Mouse (Mus musculus) A20 (cell line): Measurements from ENCODE around the gene Calr.
"Not testable (repeated sequence)": the region's sequence is repeated elsewhere in the genome, so short reads cannot be mapped to it uniquely, and the experiment has no call there.

Source experiments
- DNase-seq: peaks from one replicate; pipeline ENCODE4 v3.0.0-alpha.2; 2011; ENCODE audit warnings: low read depth, low spot score

The Calr gene

DNA sequence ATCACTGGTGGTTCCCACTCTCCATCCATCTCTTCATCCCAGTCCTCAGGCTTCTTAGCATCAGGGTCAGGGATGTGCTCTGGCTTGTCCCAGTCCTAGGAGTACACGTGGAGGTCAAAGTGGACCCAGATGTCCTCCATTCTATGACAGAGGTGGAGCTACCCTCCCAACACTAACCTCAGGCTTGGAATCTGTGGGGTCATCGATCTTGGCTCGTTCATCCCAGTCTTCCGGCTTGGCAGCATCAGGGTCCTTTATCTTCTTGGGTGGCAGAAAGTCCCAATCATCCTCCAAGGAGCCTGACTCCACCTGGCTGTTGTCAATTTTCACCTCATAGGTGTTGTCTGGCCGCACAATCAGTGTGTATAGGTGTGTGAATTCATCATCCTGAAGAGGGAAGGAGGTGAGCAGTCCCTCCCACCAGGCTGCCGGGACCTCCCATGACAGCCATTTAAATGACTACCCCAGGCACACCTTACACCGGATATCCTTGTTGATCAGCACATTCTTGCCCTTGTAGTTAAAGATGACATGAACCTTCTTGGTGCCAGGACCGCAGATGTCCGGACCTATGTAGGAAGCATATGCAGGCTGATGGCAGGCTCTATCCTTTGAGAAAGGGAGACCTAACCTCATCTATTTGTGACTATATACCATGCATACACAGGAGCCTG lies 2.2 kb downstream of the Calr start:
- DNase-seq = no peak

DNA sequence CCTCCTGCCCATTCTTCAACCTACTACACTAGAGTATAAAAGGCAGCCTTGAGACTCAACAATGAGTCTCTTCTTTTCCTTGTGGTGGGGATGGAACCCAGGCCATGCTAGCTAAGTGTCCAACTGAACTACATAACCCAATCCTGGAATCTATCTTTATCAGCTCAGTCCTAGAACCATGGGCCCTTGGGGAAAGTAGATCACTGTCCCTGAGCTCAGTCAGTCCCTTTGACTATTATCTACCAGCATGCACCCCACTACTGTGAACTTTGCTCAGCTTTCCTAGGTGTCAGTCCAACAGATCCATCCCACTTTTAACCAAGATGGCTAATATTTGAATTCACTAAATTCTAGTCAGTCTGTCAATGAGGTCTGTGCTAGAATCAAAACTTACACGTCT lies 5.2 kb downstream of the Calr start:
- DNase-seq = no peak

DNA sequence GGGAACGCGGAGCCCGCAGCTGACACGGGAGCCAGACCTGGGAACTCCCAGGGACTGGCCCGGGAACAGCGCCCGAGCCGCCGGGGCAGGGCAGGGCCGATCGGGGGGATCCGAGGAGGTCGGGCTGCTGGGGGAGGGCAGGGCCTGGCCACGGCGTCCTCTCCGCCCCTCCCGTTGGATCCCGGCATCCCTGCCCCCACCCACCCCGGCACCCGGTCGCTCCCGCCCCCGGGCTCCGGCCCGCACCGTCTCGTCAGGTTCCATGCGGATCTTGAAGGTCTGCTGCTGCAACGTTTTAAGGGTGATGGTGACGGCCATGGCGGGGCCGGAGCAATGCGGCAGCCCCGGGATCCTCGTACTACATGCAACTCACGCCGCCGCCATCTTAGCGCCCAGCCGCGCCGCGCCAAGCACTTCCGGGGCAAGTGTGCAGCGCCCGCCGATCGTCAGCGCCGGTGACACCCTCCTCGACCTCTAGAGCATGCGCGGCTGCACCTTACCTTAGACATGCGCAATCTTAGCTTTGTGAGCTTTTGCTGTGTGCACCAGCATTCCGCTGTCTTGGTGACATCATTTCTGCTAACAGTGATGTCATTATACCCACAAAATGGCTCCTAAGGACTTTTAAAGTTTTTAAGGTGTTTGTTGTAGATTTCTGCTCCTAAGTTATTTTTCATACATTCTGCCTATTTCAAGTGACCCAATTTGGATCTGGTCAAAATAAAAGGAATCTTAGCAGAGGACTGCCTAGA lies 6.3 kb downstream of the Calr start, which contains the start of gene Rad23a:
TSS of gene Rad23a (minus strand) at position 418 of the 752 bp plus-strand sequence.
- DNase-seq = peak; percentile 96

DNA sequence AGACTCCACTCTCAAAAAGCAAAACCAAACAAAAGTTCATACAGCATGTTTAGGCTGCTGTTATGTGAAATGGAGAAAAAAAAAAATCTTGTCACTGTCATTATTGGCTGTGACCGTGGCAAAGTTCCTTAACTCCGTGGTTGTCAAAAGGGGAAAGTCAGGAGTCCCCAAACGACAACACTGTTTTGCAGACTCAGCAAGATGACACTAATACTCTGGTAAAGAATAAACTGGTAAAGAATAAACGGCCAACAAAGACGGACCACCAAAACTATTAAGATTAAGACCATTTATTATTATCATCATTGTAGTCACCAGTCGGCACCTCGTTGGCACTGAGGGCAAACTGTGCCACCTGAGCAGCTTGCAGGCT lies 6.9 kb downstream of the Calr start:
- DNase-seq = no peak

DNA sequence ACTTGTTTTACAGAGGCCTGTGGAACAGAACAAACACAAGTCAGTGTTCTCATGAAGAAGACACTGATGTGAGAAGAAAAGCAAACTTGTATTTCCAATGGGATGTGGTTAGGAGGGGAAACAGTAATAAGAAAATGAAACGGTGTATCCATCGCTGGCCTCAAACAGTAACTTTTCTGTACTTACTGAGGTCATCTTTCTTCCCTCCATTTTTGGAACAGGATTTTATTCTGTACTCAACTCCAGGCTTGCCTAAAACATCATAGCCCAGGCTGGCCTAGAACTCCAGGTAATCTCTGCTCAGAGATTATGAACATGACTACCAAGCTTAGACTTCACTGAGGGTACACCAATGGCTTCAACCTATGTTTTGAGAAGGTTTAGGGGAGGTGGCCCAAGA lies 7.3 kb downstream of the Calr start:
- DNase-seq = no peak

DNA sequence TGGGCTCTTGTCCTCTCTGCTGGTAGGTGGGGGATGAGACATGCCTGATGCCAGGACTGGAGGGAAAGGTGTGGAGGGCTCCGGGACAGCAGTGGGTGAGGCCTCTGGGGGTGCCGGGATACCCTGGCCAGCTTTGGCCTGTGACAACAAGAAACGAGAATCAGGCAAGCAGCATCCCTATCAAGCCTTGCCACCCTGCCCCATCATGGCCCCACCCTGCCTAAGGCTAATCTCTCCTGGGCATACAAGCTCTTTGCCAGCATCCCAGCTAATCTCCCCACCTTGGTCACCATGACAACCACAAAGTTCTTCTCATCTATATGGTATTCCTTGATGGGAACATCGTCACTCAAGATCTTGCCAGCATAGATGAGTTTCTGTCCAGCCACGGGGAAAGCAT lies 8.2 kb downstream of the Calr start:
- DNase-seq = no peak

DNA sequence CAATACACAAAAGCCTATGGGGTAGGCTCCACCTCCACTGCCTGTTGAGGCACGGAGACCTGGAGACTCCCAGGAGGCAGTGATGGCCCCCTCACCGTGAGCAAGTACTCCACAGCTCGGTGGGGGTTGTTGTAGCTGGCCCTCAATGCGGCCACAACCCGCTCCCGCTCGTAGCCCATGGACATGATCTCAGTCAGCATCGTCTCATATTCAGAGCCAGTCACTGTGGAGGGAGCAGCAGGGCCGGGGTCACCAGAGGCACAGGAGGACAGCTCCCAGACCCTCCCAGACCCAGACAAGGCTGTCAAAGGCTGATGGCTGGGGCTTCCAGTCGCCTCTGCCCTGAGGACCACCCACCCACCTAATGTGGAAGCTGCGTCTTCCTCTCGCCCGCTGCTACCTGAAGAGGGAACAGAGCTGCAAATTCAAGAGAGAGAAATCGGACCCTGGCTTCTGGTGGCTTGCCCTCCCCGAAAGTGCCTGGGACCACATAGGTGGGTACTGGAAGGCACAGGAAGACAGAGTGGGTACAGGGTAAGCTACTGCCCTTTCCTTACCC lies 8.7 kb downstream of the Calr start:
- DNase-seq = no peak

DNA sequence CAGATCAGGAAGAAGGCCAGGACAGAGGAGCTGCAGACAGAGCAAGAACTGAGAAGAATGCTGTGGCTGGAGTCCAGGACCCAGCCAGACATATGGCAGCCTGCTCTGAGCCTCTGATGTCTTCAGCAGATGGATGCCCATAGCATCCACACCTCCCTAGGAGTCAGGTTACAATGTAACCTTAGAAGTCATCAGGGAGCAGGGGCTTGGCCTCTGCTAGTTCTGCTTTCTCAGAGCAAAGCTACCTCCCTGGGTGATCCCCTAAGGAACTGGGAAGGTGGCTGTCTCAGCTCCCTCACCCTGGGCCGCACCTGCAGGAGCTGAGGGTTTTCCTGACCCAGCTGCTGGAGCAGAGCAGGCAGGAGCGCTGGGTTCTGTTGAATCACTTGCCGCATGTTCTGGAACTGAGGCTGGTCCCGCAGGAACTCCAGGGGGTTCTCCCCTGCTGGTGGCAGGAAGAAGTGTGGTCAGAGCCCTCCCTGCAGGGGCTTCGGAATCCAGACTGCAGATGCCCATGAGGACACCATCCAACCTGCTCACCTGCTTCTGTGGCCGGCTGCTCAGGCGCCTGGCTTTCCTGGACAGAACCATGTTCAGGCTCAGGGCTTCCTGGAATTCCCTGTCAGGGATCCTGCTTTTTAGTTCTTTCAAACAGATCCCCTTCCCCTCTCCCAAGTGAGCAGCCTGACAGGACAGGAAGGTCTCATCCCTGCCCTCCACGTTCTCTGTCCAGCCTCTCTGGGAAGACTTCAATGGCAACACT lies 9.4 kb downstream of the Calr start:
- DNase-seq = no peak

DNA sequence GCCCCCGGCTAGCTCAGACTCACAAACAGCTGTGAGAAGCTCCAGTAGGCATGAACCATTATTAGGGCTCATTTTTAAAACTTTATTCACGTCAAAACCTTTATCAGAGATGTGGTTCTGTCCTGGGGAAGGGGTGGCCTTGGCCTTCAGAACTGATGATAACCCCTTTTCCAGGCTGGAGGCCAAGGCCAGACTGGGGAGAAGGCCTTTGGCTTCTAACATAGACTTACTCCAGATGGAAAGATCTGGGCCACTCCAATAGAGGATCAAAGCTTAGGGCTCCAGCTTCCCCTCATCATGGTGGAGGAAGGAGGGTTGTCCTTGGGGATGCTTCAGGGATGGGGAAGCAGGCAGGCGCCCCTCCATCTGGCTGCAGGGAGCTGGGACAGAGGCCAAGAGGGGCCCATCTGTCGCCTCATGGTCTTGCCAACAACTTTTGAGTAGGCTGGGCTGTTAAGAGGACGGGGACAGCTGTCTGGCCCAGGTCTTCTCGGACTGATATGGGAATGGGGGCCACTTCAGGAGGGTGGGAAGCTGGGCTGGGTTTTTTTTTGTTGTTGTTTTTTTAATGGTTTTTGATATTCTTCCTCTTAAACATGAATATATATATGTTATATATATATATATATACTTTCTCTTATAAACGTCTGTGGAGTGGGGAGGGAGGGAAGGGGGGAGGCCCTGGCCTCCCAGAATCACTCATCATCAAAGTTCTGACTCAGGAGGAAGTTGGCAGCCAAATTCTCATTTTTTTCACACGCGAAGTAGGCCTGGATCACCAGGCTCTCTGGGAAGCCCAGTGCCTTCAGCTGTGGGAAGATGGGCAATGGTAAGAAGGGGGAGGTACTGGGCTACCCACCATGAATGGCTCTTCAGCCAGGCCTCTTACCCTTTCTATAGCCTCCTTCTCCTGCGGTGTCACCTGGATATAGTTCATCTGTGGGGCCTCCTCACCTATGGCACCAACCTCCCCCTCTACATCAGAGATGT lies 11.6 kb downstream of the Calr start:
- no peak for DNase-seq

DNA sequence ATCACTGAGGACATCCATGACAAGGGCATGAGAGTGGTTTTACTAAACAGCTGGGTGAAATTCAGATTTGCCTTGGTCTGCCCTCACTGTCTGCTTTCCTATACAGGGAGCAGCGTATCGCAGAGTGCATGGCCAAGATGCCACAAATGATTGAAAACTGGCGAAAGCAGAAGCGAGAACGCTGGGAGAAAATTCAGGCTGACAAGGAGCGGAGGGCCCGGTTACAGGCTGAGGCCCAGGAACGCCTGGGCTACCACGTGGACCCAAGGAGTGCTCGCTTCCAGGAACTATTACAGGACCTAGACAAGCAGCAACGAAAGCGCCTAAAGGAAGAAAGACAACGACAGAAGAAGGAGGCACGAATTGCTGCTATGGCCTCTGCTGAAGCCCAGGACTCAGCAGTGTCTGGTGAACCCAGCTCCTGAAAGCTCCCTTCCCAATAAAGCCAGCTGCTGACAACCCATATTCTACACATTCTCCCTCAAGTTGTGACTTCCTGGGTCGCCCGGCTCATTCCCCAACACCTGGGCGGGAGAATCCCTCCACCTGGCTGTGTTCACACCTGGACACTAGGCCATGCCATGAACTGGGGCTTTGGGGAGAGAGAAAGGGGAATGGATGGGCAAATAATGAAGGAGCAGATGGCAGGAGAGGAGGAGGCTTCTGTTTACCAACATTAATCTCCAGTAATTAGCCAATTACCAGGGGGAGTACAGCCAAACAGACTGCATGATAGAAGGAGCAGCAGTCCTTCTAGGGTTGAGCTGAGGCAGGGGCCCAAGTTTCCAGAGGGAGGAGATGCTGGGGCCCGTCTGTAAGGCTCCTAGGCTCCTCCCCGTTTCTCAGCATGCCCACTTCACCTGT lies 12.5 kb downstream of the Calr start:
- no peak for DNase-seq

DNA sequence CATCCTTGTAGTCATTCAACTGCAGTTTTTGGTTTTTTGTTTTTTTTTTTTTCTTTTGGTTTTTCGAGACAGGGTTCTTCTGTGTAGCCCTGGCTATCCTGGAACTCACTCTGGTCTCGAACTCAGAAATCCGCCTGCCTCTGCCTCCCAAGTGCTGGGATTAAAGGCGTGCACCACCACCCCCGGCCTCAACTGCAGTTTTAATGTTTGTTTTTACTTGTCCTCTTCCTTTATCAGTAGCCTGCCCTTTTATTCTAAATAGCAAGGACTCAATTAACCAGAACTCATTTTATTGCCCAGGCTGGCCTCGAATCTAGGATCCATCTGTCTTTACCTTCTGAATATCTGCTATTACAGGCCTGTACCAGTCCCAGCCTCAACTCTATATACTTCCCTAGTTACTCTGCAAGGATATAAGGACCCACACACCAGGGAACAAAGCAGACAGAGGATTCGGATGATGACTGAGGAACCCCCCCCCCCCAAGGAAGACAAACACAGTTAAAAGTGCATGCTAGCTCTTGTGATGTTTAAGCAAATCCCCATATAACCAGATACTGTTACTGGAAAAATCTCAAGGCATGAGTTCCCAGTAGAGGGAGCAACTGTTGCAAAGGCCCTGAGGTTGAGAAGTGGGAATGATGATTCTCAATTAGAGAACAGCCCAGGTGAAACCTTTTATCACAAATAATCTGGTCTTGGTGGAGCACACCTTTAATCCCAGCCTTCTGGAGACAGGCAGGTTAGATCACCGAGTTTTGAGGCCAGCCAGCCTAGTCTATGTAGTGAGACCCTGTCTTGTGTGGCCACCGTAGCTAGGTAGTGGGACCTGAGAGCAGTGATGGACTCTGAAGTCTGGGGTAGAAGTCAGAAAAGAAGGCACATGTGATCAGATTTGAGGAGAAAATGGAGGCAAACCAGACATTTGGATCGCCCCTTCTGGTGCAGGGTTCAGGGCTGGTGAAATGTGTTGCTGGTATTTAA lies 13.7 kb downstream of the Calr start:
- DNase-seq = no peak

DNA sequence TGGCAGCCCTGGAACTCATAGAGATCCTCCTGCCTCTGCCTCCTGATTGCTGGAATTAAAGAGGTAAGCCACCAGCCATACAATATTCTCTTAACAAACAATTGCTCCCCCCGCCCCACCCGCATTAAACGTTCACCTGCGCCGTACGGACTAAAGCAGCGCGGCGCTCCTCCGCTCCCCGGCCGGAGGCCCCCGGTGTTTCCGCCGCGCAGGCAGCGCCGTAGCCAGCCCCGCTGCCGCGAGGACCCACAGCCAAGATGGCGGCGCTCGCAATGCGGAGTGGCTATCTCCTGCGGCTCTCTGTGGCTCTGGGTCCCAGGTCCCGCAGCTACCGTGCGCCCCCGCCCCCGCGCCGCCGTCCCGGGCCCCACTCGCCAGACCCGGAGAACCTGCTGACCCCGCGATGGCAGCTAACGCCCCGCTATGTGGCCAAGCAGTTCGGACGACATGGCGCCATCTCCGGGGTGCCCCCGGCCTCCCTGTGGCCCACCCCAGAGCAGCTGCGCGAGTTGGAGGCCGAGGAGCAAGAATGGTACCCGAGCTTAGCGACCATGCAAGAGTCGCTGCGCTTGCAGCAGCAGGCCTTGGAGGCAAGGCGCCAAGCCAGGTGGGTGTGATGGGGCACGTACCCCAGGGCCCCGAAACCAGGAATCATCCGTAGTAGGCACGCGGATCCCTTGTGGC lies 14.6 kb downstream of the Calr start:
- peak; percentile 90 for DNase-seq

DNA sequence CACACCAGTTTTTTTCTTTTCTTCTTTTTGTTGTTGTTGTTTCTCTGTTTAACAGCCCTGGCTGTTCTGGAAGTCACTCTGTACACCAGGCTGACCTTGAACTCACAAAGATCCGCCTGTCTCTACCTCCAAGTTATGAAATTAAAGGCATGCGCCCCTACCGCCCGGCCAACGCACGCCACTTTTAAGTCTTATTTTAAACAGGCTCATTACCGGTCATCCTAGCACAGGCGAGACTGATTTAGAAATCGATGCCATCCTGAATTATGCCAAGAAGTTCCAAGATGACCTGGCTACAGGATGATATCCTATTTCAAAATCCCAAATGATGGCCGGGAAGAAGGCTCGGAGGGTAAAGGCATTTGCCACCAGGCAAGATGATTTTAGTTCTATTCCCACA lies 15.2 kb downstream of the Calr start, which contains the start of gene Gadd45gip1:
TSS of gene Gadd45gip1 (plus strand) at position 33 of the 400 bp plus-strand sequence.
- peak; percentile 92 for DNase-seq

DNA sequence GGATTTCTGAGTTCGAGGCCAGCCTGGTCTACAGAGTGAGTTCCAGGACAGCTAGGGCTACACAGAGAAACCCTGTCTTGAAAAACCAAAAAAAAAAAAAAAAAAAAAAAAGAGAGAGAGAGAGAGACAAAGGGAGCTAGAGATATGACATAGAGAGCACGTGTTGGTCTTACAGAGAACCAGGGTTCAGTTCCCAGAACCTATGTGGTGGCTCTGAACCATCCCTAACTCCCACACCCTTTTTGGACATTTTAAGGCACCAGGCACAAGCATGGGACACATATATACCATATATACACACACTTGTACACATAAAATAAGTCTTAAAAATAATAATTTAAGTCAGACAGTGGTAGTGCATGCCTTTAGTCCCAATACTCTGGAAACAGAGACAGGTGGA lies 20.2 kb downstream of the Calr start:
- DNase-seq = not testable (repeated sequence)

DNA sequence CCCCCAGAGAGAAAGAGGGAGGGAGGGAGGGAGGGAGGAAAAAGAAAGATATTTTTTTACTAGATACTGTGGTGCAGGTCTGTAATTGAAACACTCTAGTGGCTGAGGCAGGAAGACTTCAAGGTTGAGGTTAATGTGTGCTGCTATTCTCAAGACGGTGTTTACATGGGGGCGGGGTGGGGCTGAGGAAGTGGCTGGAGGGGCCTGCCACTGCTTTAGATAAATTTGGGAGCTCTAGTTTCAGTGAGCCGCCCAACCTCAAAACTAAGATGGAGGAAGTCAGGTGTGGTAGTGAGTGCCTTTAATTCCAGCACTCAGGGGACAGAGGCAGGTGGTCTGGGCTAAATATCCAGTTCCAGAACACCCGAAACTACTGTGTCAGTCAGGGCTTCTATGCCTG lies 21.1 kb downstream of the Calr start:
- DNase-seq = peak; percentile 75

DNA sequence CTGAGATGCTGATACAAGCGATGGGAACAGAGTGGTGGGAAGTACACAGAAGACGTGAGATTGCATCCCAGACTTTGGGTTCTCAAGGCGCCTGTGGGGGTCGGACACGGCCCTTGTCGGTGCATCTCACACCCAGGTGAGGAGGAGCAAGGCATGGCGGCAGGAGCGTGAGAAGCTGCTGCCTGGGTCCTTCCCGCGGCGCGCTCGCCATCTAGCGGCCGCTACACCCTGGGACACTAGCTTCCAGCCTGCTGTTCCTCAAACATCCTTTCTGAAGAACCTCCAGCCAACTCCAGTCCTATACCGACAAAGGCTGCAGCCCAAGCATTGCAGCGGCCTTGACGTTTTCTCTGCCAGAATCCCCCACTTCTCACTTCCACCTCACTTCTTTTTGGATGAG lies 23.1 kb downstream of the Calr start:
- peak; percentile 82 for DNase-seq

DNA sequence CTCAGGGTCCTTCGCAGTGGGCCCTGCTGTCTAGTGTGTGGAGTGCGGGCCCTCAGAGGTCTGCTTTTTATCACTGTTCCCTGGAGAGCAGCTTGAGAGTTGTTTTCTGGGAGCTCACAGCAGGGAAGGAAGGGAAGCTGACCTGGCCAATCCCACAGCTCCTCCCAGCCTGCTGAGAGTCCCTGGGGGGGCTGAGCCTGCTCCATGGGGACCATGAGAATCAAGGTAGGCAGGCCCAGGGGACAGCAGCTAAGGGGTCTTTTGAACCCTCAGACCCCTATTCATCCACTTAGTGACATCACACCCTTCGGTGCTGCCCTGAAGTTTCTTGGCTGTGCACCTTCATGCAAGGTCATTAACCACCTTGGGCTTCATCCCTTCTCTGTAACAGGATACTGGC lies 24.0 kb downstream of the Calr start, which contains the start of gene Dand5:
TSS of gene Dand5 (minus strand) at position 101 of the 400 bp plus-strand sequence.
- DNase-seq = no peak

DNA sequence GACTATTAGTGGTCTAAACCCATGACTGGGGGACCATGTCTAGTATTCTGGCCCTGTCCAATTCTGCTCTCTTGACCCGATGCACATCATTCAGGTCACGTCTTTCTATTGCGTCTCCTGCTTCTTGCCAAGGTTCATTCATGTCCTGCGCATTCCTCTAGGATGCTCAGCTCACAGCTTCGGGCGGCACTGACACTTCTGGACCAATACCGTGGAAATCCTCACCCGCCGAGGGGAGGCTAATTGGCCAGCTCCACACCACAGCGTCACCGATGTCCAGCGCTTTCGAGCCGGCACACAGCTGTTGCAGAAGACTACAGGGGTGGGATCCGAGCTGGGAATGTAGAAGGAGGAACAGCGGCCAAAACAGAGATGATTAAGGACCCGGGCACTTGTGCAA lies 30.6 kb downstream of the Calr start:
- no peak for DNase-seq
